Mouse (Mus musculus) macrophage (primary cell): Measurements from ENCODE around the gene Cd3d. TPM values are rescaled to one million over a fixed set of nuclear protein-coding genes. Genes with fewer than 3 reads are reported as not detected.

Experiments used
- polyA plus RNA-seq: library from polyadenylated mRNA; stranded (reverse); fragments of 250-400 nt; gene quantifications from 3 replicates; pipeline ENCODE4 v1.2.4, GENCODE M21; 2018; ENCODE audit warnings: inconsistent platforms

Gene Cd3d
- polyA plus RNA-seq, 1 experiment from 2014 or later, result 0.20 TPM

Other genes starting within 250 kb of the Cd3d start
- 2.4 to 6.4 TPM (median 2.6 TPM) in 3 replicates for gene Phldb1, start 246.6 kb upstream of the Cd3d start, polyA plus RNA-seq
- gene Arcn1, start 213.9 kb upstream of the Cd3d start, polyA plus RNA-seq, result 72.0 to 187 TPM (median 92.0 TPM) in 3 replicates
- 21.5 to 65.7 TPM (median 33.6 TPM) in 3 replicates for gene Ift46, start 213.9 kb upstream of the Cd3d start, polyA plus RNA-seq
- gene Tmem25, start 182.5 kb upstream of the Cd3d start, polyA plus RNA-seq, result 0.19 to 1.1 TPM (median 0.42 TPM) in 3 replicates
- gene Ttc36, start 178.7 kb upstream of the Cd3d start, polyA plus RNA-seq, result not detected in 3 replicates
- gene Kmt2a, start 100.5 kb upstream of the Cd3d start, polyA plus RNA-seq, result 8.0 to 17.8 TPM (median 11.8 TPM) in 3 replicates
- gene Atp5l, start 61.0 kb upstream of the Cd3d start, polyA plus RNA-seq, result 222 to 622 TPM (median 524 TPM) in 3 replicates
- gene Ube4a, start 16.2 kb upstream of the Cd3d start, polyA plus RNA-seq, result 25.0 to 37.7 TPM (median 29.2 TPM) in 3 replicates
- gene Cd3g, start 1.4 kb upstream of the Cd3d start, polyA plus RNA-seq, result 0.14 TPM in 1 of 3 replicates, not detected in the others
- gene Cd3e, start 27.8 kb downstream of the Cd3d start, polyA plus RNA-seq, result 0.25 TPM in 1 of 3 replicates, not detected in the others
- not detected in 3 replicates for gene Mpzl2, start 58.0 kb downstream of the Cd3d start, polyA plus RNA-seq
- 0.20 to 0.46 TPM (median 0.29 TPM) in 3 replicates for gene Mpzl3, start 73.4 kb downstream of the Cd3d start, polyA plus RNA-seq
- gene Jaml, start 97.4 kb downstream of the Cd3d start, polyA plus RNA-seq, result 0.38 to 11.1 TPM (median 3.0 TPM) in 3 replicates
- gene Scn2b, start 136.0 kb downstream of the Cd3d start, polyA plus RNA-seq, result 0.06 to 0.18 TPM in 2 of 3 replicates, not detected in the other
- gene Scn4b, start 156.6 kb downstream of the Cd3d start, polyA plus RNA-seq, result 0.06 TPM in 1 of 3 replicates, not detected in the others
- 0.32 to 0.98 TPM (median 0.83 TPM) in 3 replicates for gene BC049352, start 200.2 kb downstream of the Cd3d start, polyA plus RNA-seq
- gene Tmprss4, start 222.3 kb downstream of the Cd3d start, polyA plus RNA-seq, result 0.54 to 2.3 TPM (median 2.1 TPM) in 3 replicates